Mouse (Mus musculus) forebrain, embryonic 10.5 days (tissue): ENCODE results near the gene Sptlc2. TPM values are rescaled to one million over a fixed set of nuclear protein-coding genes. Genes with fewer than 3 reads are reported as not detected.

Experiments used
- DNase-seq: peaks from one replicate; pipeline ENCODE4 v3.0.0-alpha.2; 2017; ENCODE audit warnings: low spot score; ENCODE audit errors: extremely low spot score
- H3K27ac ChIP-seq: fragments of 300-500 bp; sonication (generic); 2 replicates; pipeline ENCODE4 v1.5.1; 2016; ENCODE audit warnings: mild to moderate bottlenecking
- H3K27me3 ChIP-seq: fragments of 300-500 bp; sonication (generic); 2 replicates; pipeline ENCODE4 v1.6.1; 2016; ENCODE audit warnings: mild to moderate bottlenecking; ENCODE audit not compliant: poor library complexity, severe bottlenecking
- H3K36me3 ChIP-seq: fragments of 300-500 bp; sonication (generic); replicated peaks from 2 replicates; pipeline ENCODE4 v1.6.1; 2016; ENCODE audit warnings: mild to moderate bottlenecking, moderate library complexity
- H3K4me1 ChIP-seq: fragments of 300-500 bp; sonication (generic); 2 replicates; pipeline ENCODE4 v1.6.1; 2016
- H3K4me3 ChIP-seq: fragments of 300-500 bp; sonication (generic); 2 replicates; pipeline ENCODE4 v1.5.1; 2016; ENCODE audit warnings: mild to moderate bottlenecking, moderate library complexity
- H3K9me3 ChIP-seq: fragments of 300-500 bp; sonication (generic); 2 replicates; pipeline ENCODE4 v1.6.1; 2016; ENCODE audit warnings: mild to moderate bottlenecking, moderate library complexity
- WGBS: fragments of 180-500 bp; shearing (Covaris S2); methylation state at CpG from one replicate; pipeline ENCODE4 v1.1.7; 2016; 5-methylcytosine and 5-hydroxymethylcytosine counted together
- polyA plus RNA-seq: library from polyadenylated mRNA; unstranded; fragments of >200 nt; fragmentation: Nextera tagmentation; extraction: Ambion mirVana; gene quantifications from 2 replicates; pipeline ENCODE4 v1.2.1, GENCODE M21; 2016

Sptlc2 gene
- polyA plus RNA-seq, 1 experiment from 2014 or later: 56.1 TPM

GRCm38 (mm10) chr12:87410999-87411398 lies 22.8 kb upstream of the Sptlc2 start:
- Histone ChIP-seq H3K27ac (no peak overlapping the region), H3K27me3 (no peaks in the 10 kb centered on the region), H3K36me3 (no peaks in the 10 kb centered on the region), H3K4me1 (peaks cover 15% of the 10 kb centered on the region), H3K4me3 (no peak overlapping the region), H3K9me3 (no peaks in the 10 kb centered on the region)
- no peak for DNase-seq
- WGBS: 56% methylated on average over 7 of the region's 7 CpGs

DNA sequence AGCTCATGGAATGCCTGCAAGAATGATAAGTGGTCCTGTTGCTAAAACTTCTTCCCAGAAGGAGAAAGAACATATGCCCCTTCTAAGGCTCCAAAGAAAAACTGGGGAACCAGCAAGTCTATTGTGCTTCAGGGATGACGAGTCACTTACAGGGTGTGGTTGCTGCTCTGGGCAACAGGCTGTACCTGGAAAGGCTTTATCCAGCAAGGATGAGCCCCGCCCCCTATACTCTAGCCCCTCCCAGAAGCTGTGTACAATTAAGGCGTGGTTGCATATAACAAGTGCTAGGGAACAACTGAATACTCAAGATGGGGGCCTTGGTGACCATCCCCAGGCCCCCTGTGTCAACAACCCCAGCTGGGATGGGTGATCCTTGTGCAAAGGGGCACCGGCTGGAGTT lies 21.0 kb upstream of the Sptlc2 start:
- 90% methylated on average over 4 of the region's 4 CpGs for WGBS
- H3K4me1 ChIP-seq: peaks cover 15% of the 10 kb centered on the region
- no peaks in the 10 kb centered on the region for H3K9me3 ChIP-seq
- H3K27me3 ChIP-seq: no peaks in the 10 kb centered on the region
- no peak overlapping the region for H3K4me3 ChIP-seq
- no peaks in the 10 kb centered on the region for H3K36me3 ChIP-seq
- H3K27ac ChIP-seq: no peak overlapping the region
- no peak for DNase-seq

DNA sequence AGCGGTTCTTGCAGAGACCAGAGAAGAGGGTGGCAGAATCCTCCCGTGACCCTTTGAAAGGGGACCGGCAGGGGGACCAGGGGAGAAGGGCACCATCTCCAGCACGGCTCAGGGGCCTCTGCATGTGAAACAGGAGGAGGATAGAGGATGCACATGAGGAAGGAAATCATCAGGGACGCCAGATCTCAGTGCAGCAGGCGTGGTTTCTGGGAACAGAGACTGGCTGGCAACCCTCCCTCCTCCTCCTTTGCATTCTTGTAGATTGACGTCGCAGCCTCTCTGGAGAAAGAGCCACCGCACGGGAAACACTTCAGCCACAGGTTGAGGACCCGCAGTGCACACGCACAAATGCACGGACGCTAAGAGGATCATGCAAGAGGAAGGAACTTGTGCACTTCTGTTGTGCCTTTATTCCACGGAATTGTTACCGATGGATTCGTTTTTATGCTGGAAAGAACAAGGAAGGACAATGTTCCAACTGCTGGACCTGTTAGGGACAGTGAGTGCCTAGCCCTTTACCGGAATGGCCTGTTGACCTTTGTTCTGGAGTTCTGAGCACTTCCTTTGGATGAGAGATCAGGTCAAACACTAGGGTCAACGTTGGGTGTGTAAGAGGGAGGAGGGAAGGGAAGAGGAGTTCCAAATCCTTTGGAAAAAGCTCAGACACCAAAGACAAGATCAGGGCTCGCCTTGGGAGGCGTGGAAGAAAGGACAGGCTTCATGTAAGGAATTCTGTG lies 19.9 kb upstream of the Sptlc2 start:
- 0 out of 2 replicates have a peak overlapping the region, but pooled peaks have one; percentile 9 for H3K4me3 ChIP-seq

GRCm38 (mm10) chr12:87405721-87406120 lies 17.6 kb upstream of the Sptlc2 start:
- Histone ChIP-seq H3K27ac (no peak overlapping the region), H3K4me1 (peaks cover 10% of the 10 kb centered on the region), H3K36me3 (no peaks in the 10 kb centered on the region), H3K9me3 (no peaks in the 10 kb centered on the region), H3K27me3 (no peaks in the 10 kb centered on the region), H3K4me3 (no peak overlapping the region)
- 82% methylated on average over 3 of the region's 3 CpGs for WGBS
- no peak for DNase-seq

More for the DNA sequence above, 19.9 kb upstream of the Sptlc2 start:
- no peaks in the 10 kb centered on the region for H3K36me3 ChIP-seq
- DNase-seq: peak; percentile 21
- H3K4me1 ChIP-seq: peaks cover 15% of the 10 kb centered on the region
- no peaks in the 10 kb centered on the region for H3K27me3 ChIP-seq
- WGBS: 50% methylated on average over 21 of the region's 21 CpGs
- no peaks in the 10 kb centered on the region for H3K9me3 ChIP-seq
- H3K27ac ChIP-seq: peak overlapping the region; percentile 58

DNA sequence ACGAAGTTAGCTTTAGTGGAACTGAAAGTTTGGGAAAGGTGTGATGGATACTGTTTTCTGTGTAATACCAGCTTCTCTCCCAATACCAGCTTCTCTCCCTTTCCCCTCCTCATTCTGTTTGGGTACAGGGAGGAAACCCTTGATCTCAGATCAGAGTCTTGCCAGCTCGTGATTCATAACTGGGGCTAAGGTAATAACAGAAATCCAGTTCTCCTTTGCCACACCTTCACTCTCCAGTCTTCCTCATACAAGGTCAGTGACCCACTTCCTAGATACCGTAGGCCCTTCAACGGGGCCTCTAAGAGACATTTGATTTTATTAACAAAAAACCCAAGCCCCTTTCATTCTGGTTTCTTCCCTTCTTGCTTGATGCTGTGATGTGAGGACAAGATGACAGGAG lies 17.0 kb upstream of the Sptlc2 start:
- Histone ChIP-seq H3K9me3 (no peaks in the 10 kb centered on the region), H3K27ac (no peak overlapping the region), H3K27me3 (no peaks in the 10 kb centered on the region), H3K36me3 (no peaks in the 10 kb centered on the region), H3K4me1 (peaks cover 9% of the 10 kb centered on the region), H3K4me3 (no peak overlapping the region)
- 87% methylated on average over 4 of the region's 4 CpGs for WGBS
- DNase-seq: no peak

DNA sequence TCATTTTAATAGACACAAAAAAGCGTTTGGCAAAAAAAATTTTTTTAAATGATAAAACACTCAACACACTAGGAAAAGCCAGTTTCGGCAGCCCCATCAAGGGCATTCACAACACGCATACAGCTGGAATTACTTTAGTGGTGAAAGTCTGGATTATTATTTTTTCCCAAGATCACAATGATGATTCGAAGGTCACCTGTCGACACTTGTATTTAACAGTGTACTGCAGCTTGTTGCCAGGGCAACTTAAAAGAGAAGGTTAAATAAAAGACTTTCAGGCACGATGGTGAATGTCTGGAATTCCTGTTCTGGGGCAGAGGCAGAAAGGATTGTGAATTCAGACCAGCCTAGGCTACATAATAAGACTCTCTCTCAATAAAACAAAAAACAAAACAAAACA lies 13.7 kb upstream of the Sptlc2 start:
- H3K9me3 ChIP-seq: no peaks in the 10 kb centered on the region
- 75% methylated on average over 6 of the region's 6 CpGs for WGBS
- no peaks in the 10 kb centered on the region for H3K27me3 ChIP-seq
- no peak overlapping the region for H3K4me3 ChIP-seq
- no peak overlapping the region for H3K27ac ChIP-seq
- no peaks in the 10 kb centered on the region; the same call in 1 of the 2 replicates for H3K4me1 ChIP-seq
- DNase-seq: no peak
- no peaks in the 10 kb centered on the region for H3K36me3 ChIP-seq

DNA sequence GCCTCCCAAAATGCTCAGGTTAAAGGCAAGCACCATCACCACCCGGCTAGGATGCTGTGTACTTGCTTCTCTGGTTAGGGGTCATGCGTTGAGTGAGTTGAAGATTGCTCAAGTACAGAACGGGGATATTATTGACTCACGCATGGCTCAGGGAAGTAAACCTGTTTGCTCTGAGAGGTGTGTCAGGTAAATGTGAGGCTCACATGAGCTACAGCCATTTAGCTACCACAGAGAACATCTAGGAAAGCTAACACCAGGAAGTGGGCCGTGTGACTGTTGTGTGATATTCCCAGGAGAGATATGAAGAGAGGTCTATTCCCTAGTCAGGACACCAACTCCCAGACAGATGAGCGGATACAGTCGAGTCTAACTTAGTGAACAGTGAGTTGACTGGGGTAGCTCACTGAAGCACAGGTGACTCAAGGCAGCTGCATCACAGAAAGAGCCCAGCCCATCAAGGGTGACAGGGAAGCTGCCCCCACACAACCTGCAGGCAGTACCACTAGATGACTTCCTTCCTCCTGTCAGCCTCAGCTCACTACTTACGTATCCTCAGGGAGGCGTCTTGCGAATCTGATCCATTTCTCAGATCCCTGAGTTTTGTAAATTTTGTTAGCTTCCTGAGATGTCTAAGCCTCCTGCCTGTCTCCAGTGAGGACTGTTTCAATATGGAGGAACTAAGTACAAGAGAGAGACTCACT lies 11.1 kb upstream of the Sptlc2 start:
- 92% methylated on average over 10 of the region's 10 CpGs for WGBS
- Histone ChIP-seq H3K36me3 (no peaks in the 10 kb centered on the region), H3K9me3 (no peaks in the 10 kb centered on the region), H3K27me3 (no peaks in the 10 kb centered on the region), H3K4me1 (no peaks in the 10 kb centered on the region; the same call in 1 of the 2 replicates), H3K27ac (no peak overlapping the region), H3K4me3 (no peak overlapping the region)
- DNase-seq: no peak

DNA sequence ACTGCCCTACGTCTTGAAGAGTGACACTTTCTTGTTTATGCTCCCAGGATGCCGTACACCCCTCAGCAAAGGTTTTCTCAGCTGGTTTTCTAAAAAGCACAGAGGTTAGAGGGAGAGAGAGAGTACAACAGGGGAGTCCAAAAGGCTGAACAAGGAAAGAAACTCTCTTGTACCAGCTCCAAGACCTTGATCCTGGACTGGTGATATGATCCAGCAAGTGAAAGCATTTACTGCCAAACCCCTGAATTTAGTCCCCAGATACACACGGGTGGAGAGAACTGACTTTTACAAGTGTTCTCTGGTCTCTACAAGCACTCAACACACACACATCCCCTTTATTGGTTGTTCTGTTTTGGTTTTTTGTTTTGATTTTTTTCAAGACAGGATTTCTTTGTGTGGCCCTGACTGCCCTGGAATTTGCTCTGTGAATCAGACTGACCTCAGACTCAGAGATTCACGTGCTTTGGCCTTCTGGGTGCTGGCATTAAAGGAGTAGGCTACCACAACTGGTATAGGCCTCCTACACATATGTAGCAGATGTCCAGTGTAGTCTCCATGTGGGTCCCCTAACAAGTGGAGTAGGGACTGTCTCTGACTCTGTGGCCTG lies 9.8 kb upstream of the Sptlc2 start:
- no peaks in the 10 kb centered on the region; the same call in 1 of the 2 replicates for H3K4me1 ChIP-seq
- 79% methylated on average over 4 of the region's 4 CpGs for WGBS
- DNase-seq: no peak
- no peaks in the 10 kb centered on the region for H3K27me3 ChIP-seq
- H3K36me3 ChIP-seq: no peaks in the 10 kb centered on the region
- H3K9me3 ChIP-seq: no peaks in the 10 kb centered on the region
- H3K27ac ChIP-seq: no peak overlapping the region
- no peak overlapping the region for H3K4me3 ChIP-seq

GRCm38 (mm10) chr12:87397126-87397525 lies 9.0 kb upstream of the Sptlc2 start:
- WGBS: 93% methylated on average over 4 of the region's 4 CpGs
- no peak for DNase-seq
- Histone ChIP-seq H3K36me3 (no peaks in the 10 kb centered on the region), H3K4me3 (no peak overlapping the region), H3K4me1 (no peaks in the 10 kb centered on the region; the same call in 1 of the 2 replicates), H3K27ac (no peak overlapping the region), H3K9me3 (no peaks in the 10 kb centered on the region), H3K27me3 (no peaks in the 10 kb centered on the region)

DNA sequence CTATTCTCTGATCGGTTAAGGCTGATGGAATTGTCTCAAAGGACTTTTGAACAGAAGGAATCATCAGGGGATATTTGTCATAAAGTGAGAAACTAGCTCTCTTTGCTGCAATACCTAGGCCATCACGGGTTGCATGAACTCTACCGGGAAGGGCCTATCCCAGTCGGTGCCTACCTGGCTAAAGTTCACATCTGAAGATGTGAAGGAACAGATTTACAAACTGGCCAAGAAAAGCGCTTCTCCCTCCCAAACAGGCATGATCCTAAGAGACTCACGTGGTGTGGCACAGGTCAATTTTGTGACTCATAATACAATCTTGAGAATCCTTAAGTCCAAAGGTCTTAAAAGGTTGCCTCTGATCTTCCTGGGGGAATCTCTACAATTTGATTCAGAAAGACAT lies 6.2 kb upstream of the Sptlc2 start:
- Histone ChIP-seq H3K36me3 (no peaks in the 10 kb centered on the region), H3K4me3 (no peak overlapping the region), H3K4me1 (no peaks in the 10 kb centered on the region), H3K27ac (no peak overlapping the region), H3K9me3 (no peaks in the 10 kb centered on the region), H3K27me3 (no peaks in the 10 kb centered on the region)
- no peak for DNase-seq
- WGBS: 88% methylated on average over 6 of the region's 6 CpGs

GRCm38 (mm10) chr12:87393447-87394145 lies 5.4 kb upstream of the Sptlc2 start:
- H3K4me1 ChIP-seq: peaks cover 5% of the 10 kb centered on the region
- no peak for DNase-seq
- no peaks in the 10 kb centered on the region for H3K9me3 ChIP-seq
- WGBS: 86% methylated on average over 4 of the region's 4 CpGs
- no peaks in the 10 kb centered on the region for H3K27me3 ChIP-seq
- no peak overlapping the region for H3K4me3 ChIP-seq
- H3K36me3 ChIP-seq: no peaks in the 10 kb centered on the region
- no peak overlapping the region for H3K27ac ChIP-seq

DNA sequence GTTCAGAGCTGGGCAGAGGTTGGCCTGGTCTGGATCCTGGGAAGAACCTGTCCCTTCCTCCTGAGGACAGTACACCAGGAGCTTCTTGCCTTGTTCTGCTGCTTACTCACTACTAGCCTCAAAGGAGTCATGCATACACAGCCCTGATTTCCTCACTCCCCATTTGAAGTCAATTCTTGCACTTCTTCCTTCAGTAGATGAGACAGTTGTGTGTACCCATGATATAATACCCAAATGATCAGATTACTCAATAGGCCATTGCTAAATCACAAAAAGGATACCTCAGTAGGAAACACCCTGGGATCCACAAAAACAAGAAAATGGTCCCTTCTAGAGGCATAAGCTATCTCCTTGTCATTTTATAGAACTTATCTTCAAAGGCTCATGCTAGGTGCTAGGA lies 3.2 kb upstream of the Sptlc2 start:
- DNase-seq: no peak

More for the DNA sequence above, 3.2 kb upstream of the Sptlc2 start:
- no peak overlapping the region for H3K4me3 ChIP-seq
- H3K4me1 ChIP-seq: peaks cover 18% of the 10 kb centered on the region
- no peaks in the 10 kb centered on the region for H3K9me3 ChIP-seq
- H3K27me3 ChIP-seq: no peaks in the 10 kb centered on the region
- H3K27ac ChIP-seq: no peak overlapping the region
- H3K36me3 ChIP-seq: no peaks in the 10 kb centered on the region
